Mouse (Mus musculus) hindbrain, embryonic 10.5 days (tissue): ENCODE data around the gene A4galt. TPM values are rescaled to one million over a fixed set of nuclear protein-coding genes. Genes with fewer than 3 reads are reported as not detected.
A peak's percentile ranks its signal among the peaks of the same experiment; 100 is the strongest.

ENCODE experiments used
- DNase-seq: peaks from one replicate; pipeline ENCODE4 v3.0.0-alpha.2; 2017; ENCODE audit warnings: low spot score
- H3K27ac ChIP-seq: fragments of 300-500 bp; sonication (generic); 2 replicates; pipeline ENCODE4 v1.5.1; 2016; ENCODE audit warnings: mild to moderate bottlenecking, moderate library complexity
- H3K27me3 ChIP-seq: fragments of 300-500 bp; sonication (generic); 2 replicates; pipeline ENCODE4 v1.6.1; 2016; ENCODE audit warnings: mild to moderate bottlenecking; ENCODE audit not compliant: poor library complexity, insufficient read depth, severe bottlenecking
- H3K36me3 ChIP-seq: fragments of 300-500 bp; sonication (generic); 2 replicates; pipeline ENCODE4 v1.6.1; 2016; ENCODE audit warnings: mild to moderate bottlenecking, moderate library complexity
- H3K4me1 ChIP-seq: fragments of 300-500 bp; sonication (generic); replicated peaks from 2 replicates; pipeline ENCODE4 v1.6.1; 2016; ENCODE audit warnings: mild to moderate bottlenecking
- H3K4me3 ChIP-seq: fragments of 300-500 bp; sonication (generic); 2 replicates; pipeline ENCODE4 v1.5.1; 2016; ENCODE audit warnings: mild to moderate bottlenecking, moderate library complexity
- H3K9me3 ChIP-seq: fragments of 300-500 bp; sonication (generic); 2 replicates; pipeline ENCODE4 v1.6.1; 2016; ENCODE audit warnings: mild to moderate bottlenecking, moderate library complexity
- WGBS: fragments of 180-500 bp; shearing (Covaris S2); methylation state at CpG from one replicate; pipeline ENCODE4 v1.1.7; 2016; 5-methylcytosine and 5-hydroxymethylcytosine counted together
- polyA plus RNA-seq: library from polyadenylated mRNA; unstranded; fragments of >200 nt; fragmentation: Nextera tagmentation; extraction: Ambion mirVana; gene quantifications from 2 replicates; pipeline ENCODE4 v1.2.1, GENCODE M21; 2016

The A4galt gene
- polyA plus RNA-seq, 1 experiment from 2014 or later = 1.5 TPM

- H3K4me3 ChIP-seq = no peak overlapping the region
- peaks cover 4% of the 10 kb centered on the region for H3K4me1 ChIP-seq
- no peak overlapping the region for H3K27ac ChIP-seq
- no peak for DNase-seq
- 74% methylated on average over 4 of the region's 4 CpGs for WGBS
- peaks cover 21% of the 10 kb centered on the region for H3K27me3 ChIP-seq
- H3K36me3 ChIP-seq = no peaks in the 10 kb centered on the region
- H3K9me3 ChIP-seq = no peaks in the 10 kb centered on the region
These were observed 4.9 kb upstream of the A4galt start for GRCm38 (mm10) chr15:83256491-83256890.

GRCm38 (mm10) chr15:83255944-83256343 lies 4.4 kb upstream of the A4galt start:
- H3K4me1 ChIP-seq = peaks cover 9% of the 10 kb centered on the region
- H3K4me3 ChIP-seq = no peak overlapping the region
- DNase-seq = no peak
- H3K9me3 ChIP-seq = no peaks in the 10 kb centered on the region
- H3K36me3 ChIP-seq = no peaks in the 10 kb centered on the region
- WGBS = 84% methylated on average over 7 of the region's 7 CpGs
- H3K27me3 ChIP-seq = peaks cover 26% of the 10 kb centered on the region
- H3K27ac ChIP-seq = no peak overlapping the region

GRCm38 (mm10) chr15:83255191-83255782 lies 3.7 kb upstream of the A4galt start:
- H3K9me3 ChIP-seq = no peaks in the 10 kb centered on the region
- no peak overlapping the region for H3K27ac ChIP-seq
- no peaks in the 10 kb centered on the region for H3K36me3 ChIP-seq
- no peak for DNase-seq
- no peak overlapping the region for H3K4me3 ChIP-seq
- peaks cover 16% of the 10 kb centered on the region for H3K4me1 ChIP-seq
- WGBS = 87% methylated on average over 4 of the region's 4 CpGs
- peaks cover 33% of the 10 kb centered on the region for H3K27me3 ChIP-seq

- WGBS = 65% methylated on average over 10 of the region's 10 CpGs
- DNase-seq = no peak
- H3K27ac ChIP-seq = no peak overlapping the region
These were observed 2.9 kb upstream of the A4galt start for GRCm38 (mm10) chr15:83254372-83255070.

GRCm38 (mm10) chr15:83252060-83252459 lies 486 bp upstream of the A4galt start:
- H3K27me3 ChIP-seq = peaks cover 52% of the 10 kb centered on the region
- peaks cover 17% of the 10 kb centered on the region for H3K4me1 ChIP-seq
- no peak for DNase-seq
- no peak overlapping the region for H3K27ac ChIP-seq
- WGBS = 74% methylated on average over 14 of the region's 14 CpGs
- H3K4me3 ChIP-seq = 0 out of 2 replicates have a peak overlapping the region, but pooled peaks have one; percentile 62
- no peaks in the 10 kb centered on the region for H3K36me3 ChIP-seq
- H3K9me3 ChIP-seq = no peaks in the 10 kb centered on the region

More at GRCm38 (mm10) chr15:83254372-83255070, 2.9 kb upstream of the A4galt start:
- Histone ChIP-seq H3K27me3 (peaks cover 40% of the 10 kb centered on the region), H3K4me1 (peaks cover 17% of the 10 kb centered on the region), H3K36me3 (no peaks in the 10 kb centered on the region), H3K9me3 (no peaks in the 10 kb centered on the region), H3K4me3 (no peak overlapping the region)

- Histone ChIP-seq H3K36me3 (no peaks in the 10 kb centered on the region), H3K4me1 (peaks cover 17% of the 10 kb centered on the region), H3K4me3 (peak overlapping the region; percentile 62), H3K27ac (peak overlapping the region; percentile 74; the same call in 1 of the 2 replicates), H3K27me3 (peaks cover 52% of the 10 kb centered on the region), H3K9me3 (no peaks in the 10 kb centered on the region)
- no peak for DNase-seq
- WGBS = 1% methylated on average over 20 of the region's 20 CpGs
These were observed 861 bp downstream of the A4galt start for GRCm38 (mm10) chr15:83250651-83251175.

GRCm38 (mm10) chr15:83249535-83250287 lies 1.9 kb downstream of the A4galt start:
- Histone ChIP-seq H3K4me3 (no peak overlapping the region), H3K27me3 (peaks cover 52% of the 10 kb centered on the region), H3K36me3 (no peaks in the 10 kb centered on the region), H3K9me3 (no peaks in the 10 kb centered on the region), H3K4me1 (peaks cover 17% of the 10 kb centered on the region), H3K27ac (no peak overlapping the region)
- no peak for DNase-seq
- WGBS = 93% methylated on average over 12 of the region's 12 CpGs

GRCm38 (mm10) chr15:83248236-83248844 lies 3.2 kb downstream of the A4galt start:
- WGBS = 64% methylated on average over 14 of the region's 14 CpGs

GRCm38 (mm10) chr15:83244371-83244770 lies 7.2 kb downstream of the A4galt start:
- H3K36me3 ChIP-seq = no peaks in the 10 kb centered on the region
- no peak overlapping the region for H3K4me3 ChIP-seq
- WGBS = 75% methylated on average over 3 of the region's 3 CpGs
- peaks cover 10% of the 10 kb centered on the region for H3K27me3 ChIP-seq
- no peaks in the 10 kb centered on the region for H3K9me3 ChIP-seq
- no peak for DNase-seq
- H3K27ac ChIP-seq = no peak overlapping the region
- H3K4me1 ChIP-seq = no peaks in the 10 kb centered on the region

More at GRCm38 (mm10) chr15:83248236-83248844, 3.2 kb downstream of the A4galt start:
- no peak for DNase-seq
- Histone ChIP-seq H3K27ac (no peak overlapping the region), H3K27me3 (peaks cover 50% of the 10 kb centered on the region), H3K9me3 (no peaks in the 10 kb centered on the region), H3K36me3 (no peaks in the 10 kb centered on the region), H3K4me1 (peaks cover 17% of the 10 kb centered on the region), H3K4me3 (no peak overlapping the region)

GRCm38 (mm10) chr15:83241961-83242680 lies 9.5 kb downstream of the A4galt start:
- DNase-seq = no peak
- Histone ChIP-seq H3K4me3 (no peak overlapping the region), H3K27me3 (no peaks in the 10 kb centered on the region), H3K9me3 (no peaks in the 10 kb centered on the region), H3K27ac (no peak overlapping the region), H3K4me1 (peaks cover 3% of the 10 kb centered on the region; the same call in 1 of the 2 replicates), H3K36me3 (no peaks in the 10 kb centered on the region)
- WGBS = 85% methylated on average over 4 of the region's 4 CpGs

- Histone ChIP-seq H3K27me3 (no peaks in the 10 kb centered on the region), H3K27ac (no peak overlapping the region), H3K4me1 (peaks cover 4% of the 10 kb centered on the region; the same call in 1 of the 2 replicates), H3K4me3 (no peak overlapping the region), H3K9me3 (no peaks in the 10 kb centered on the region), H3K36me3 (no peaks in the 10 kb centered on the region)
- DNase-seq = no peak
- 83% methylated on average over 3 of the region's 3 CpGs for WGBS
These were observed 10.1 kb downstream of the A4galt start for GRCm38 (mm10) chr15:83241497-83241896.
